1 mouse cellular context compared by ENCODE assay signal in genomic region chr9:40239749-40240148, GRCm38 (mm10).
TF ChIP-seq lines count a peak whose summit lies in the region.

No protein-coding gene starts in this region.

TF ChIP-seq in ES-E14, 5 proteins besides CTCF, POLR2A, EP300 and RAD21 (continued from another document):
- TF ChIP-seq CHD2 (IDR thresholded peaks at IDR 0.05; ENCODE audit: low read depth, low read length) (no peak), ZC3H11A (IDR thresholded peaks at IDR 0.05; ENCODE audit: borderline replicate concordance, low read depth, low read length) (no peak)
TF ChIP-seq in ES-E14: peak in this region for 1.
